9 mouse cellular contexts compared by ENCODE assay signal in the genomic region with DNA sequence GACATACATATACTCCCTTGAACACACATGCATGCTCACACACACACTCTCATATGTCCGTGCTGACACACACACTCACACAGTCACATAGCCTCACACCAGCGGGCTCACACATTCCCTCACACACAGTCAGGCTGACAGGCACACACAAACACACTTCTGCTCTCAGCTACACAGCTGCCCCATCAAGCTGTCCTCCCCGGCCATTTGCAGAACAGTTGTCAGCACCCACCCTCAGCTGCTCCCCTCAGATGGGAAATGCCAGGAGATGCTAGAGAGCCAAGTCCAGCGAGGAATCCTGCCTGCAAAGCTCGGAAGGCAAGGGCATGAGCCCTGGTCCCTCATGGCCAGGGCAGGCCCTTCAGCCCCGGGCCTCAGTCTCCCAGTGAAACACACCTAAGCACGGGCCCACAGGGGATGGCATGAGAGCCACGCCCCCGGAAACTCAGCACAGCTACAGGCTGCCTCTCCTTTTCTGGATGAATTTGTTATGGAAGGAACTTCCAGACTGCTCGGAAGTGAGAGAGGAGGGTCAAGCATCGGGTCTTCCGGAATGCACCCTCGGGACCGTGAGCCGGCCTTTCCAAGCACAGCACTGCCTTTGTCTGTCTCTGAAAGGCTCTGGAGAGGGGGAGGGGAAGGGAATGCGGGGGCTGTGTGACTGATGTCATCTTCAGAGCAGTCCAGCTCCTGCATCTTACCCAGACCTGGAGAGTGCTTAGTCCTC.
A peak's percentile ranks its signal among the peaks of the same experiment; 100 is the strongest.
DNase-seq lines count a peak whose midpoint lies in the region; ATAC-seq lines count a peak whose summit lies in the region.
"Had no signal": no experiment of that assay in that cellular context is flagged by ENCODE, and none has a peak within 500 bp of the region (broad histone marks: within the 10 kb centered on the region; RNA-seq: fewer than 3 reads in every experiment).

No protein-coding gene starts in this region.

- H3K4me3 ChIP-seq in embryonic facial prominence, embryonic 15.5 days (replicated peaks) = no peak overlapping the region
- no peak overlapping the region for H3K4me3 ChIP-seq in heart, embryonic 15.5 days
- peak overlapping the region; percentile 8; the same call in 1 of the 2 replicates for H3K4me3 ChIP-seq in kidney, embryonic 16.5 days (ENCODE audit: low read length)
- H3K4me3 ChIP-seq: left cerebral cortex, adult 2 months had no signal

- peak overlapping the region; percentile 28 for H3K4me2 ChIP-seq in embryonic facial prominence, embryonic 15.5 days (replicated peaks)
- H3K4me2 ChIP-seq in heart, embryonic 15.5 days = peak overlapping the region; percentile 33
- peak overlapping the region; percentile 32; the same call in 1 of the 2 replicates for H3K4me2 ChIP-seq in kidney, embryonic 16.5 days (replicated peaks; ENCODE audit: low read depth, low read length)

- 19% methylated on average over 16 of the region's 16 CpGs for WGBS in embryonic facial prominence, embryonic 15.5 days
- 19% methylated on average over 16 of the region's 16 CpGs for WGBS in heart, embryonic 15.5 days
- 25% methylated on average over 16 of the region's 16 CpGs for WGBS in kidney, embryonic 16.5 days

- H3K27ac ChIP-seq in embryonic facial prominence, embryonic 15.5 days (replicated peaks) = peak overlapping the region; percentile 41; the same call in 1 of the 2 replicates
- peak overlapping the region; percentile 59 for H3K27ac ChIP-seq in heart, embryonic 15.5 days
- peak overlapping the region; percentile 83 for H3K27ac ChIP-seq in kidney, embryonic 16.5 days (ENCODE audit: low read length)
- H3K27ac ChIP-seq: left cerebral cortex, adult 2 months had no signal

- ATAC-seq in embryonic facial prominence, embryonic 15.5 days (ENCODE audit: insufficient number of reproducible peaks, low FRiP score, low TSS enrichment, low read depth) = peak; percentile 65
- peak; percentile 81 for ATAC-seq in heart, embryonic 15.5 days (replicated peaks; ENCODE audit: insufficient number of reproducible peaks, insufficient read depth, low FRiP score, low read depth)
- ATAC-seq in kidney, embryonic 16.5 days (ENCODE audit: low FRiP score, low TSS enrichment) = peak; percentile 87

- no peaks in the 10 kb centered on the region for H3K36me3 ChIP-seq in embryonic facial prominence, embryonic 15.5 days
- no peaks in the 10 kb centered on the region for H3K36me3 ChIP-seq in heart, embryonic 15.5 days
- H3K36me3 ChIP-seq in kidney, embryonic 16.5 days (ENCODE audit: insufficient read depth, low read length) = no peaks in the 10 kb centered on the region

- no peaks in the 10 kb centered on the region for H3K27me3 ChIP-seq in embryonic facial prominence, embryonic 15.5 days
- no peaks in the 10 kb centered on the region for H3K27me3 ChIP-seq in heart, embryonic 15.5 days
- H3K27me3 ChIP-seq in kidney, embryonic 16.5 days (ENCODE audit: insufficient read depth, low read length) = no peaks in the 10 kb centered on the region

- H3K9ac ChIP-seq in embryonic facial prominence, embryonic 15.5 days = no peak overlapping the region
- peak overlapping the region; percentile 8; the same call in 1 of the 2 replicates for H3K9ac ChIP-seq in heart, embryonic 15.5 days
- H3K9ac ChIP-seq in kidney, embryonic 16.5 days (replicated peaks; ENCODE audit: low read length) = peak overlapping the region; percentile 3; the same call in 1 of the 2 replicates

- peak; percentile 20 for DNase-seq in adrenal gland, adult 8-10 months
- DNase-seq in lung, postnatal 36 days = peak; percentile 40
- DNase-seq in yolk sac, embryonic 10.5 days (ENCODE audit: low spot score) = peak; percentile 42
- no peak for DNase-seq in left cerebral cortex, adult 11 months (ENCODE audit: low spot score)
- no peak for DNase-seq in c-Kit-positive CD71-positive TER-119-positive erythroid progenitor cells, embryonic 14.5 days (ENCODE audit: low spot score)

- H3K9me3 ChIP-seq in embryonic facial prominence, embryonic 15.5 days (replicated peaks) = no peaks in the 10 kb centered on the region
- no peaks in the 10 kb centered on the region for H3K9me3 ChIP-seq in heart, embryonic 15.5 days (replicated peaks)
- no peaks in the 10 kb centered on the region for H3K9me3 ChIP-seq in kidney, embryonic 16.5 days (ENCODE audit: low read length)

- H3K4me1 ChIP-seq in embryonic facial prominence, embryonic 15.5 days = peaks cover 16% of the 10 kb centered on the region
- H3K4me1 ChIP-seq in heart, embryonic 15.5 days (replicated peaks) = peaks cover 22% of the 10 kb centered on the region
- peaks cover 17% of the 10 kb centered on the region for H3K4me1 ChIP-seq in kidney, embryonic 16.5 days (ENCODE audit: insufficient read depth, low read length)

Comparison
In these comparisons a context has a peak if more than half of its experiments do, and no peak if none do; other contexts are left out.
1. DNase-seq: peak in adrenal gland, adult 8-10 months (single experiment), lung, postnatal 36 days (single experiment) and yolk sac, embryonic 10.5 days (single experiment); none in left cerebral cortex, adult 11 months (single experiment) and c-Kit-positive CD71-positive TER-119-positive erythroid progenitor cells, embryonic 14.5 days (single experiment).
2. Peak in every context shown above with its lines, with median percentiles within 50 percentile points of each other: ATAC-seq, H3K27ac ChIP-seq and H3K4me2 ChIP-seq.